In genomic region chr9:114934231-114934630, GRCm38 (mm10) we compare ENCODE assay signal across 9 mouse cellular contexts. TPM values are rescaled to one million over a fixed set of nuclear protein-coding genes. Genes with fewer than 3 reads are reported as not detected.
A peak's percentile ranks its signal among the peaks of the same experiment; 100 is the strongest.
DNase-seq lines count a peak whose midpoint lies in the region; ATAC-seq and TF ChIP-seq lines count a peak whose summit lies in the region.
"Had no signal": no experiment of that assay in that cellular context is flagged by ENCODE, and none has a peak within 500 bp of the region (broad histone marks: within the 10 kb centered on the region; RNA-seq: fewer than 3 reads in every experiment).

No protein-coding gene starts in this region.

- H3K4me1 ChIP-seq in heart, embryonic 11.5 days (ENCODE audit: control insufficient read depth, insufficient read depth, low read length), result peaks cover 4% of the 10 kb centered on the region; the same call in 1 of the 2 replicates
- peaks cover 18% of the 10 kb centered on the region for H3K4me1 ChIP-seq in G1E (ENCODE audit: insufficient read depth, low read depth, low read length)
- H3K4me1 ChIP-seq in hindbrain, embryonic 10.5 days (replicated peaks), result peaks cover 32% of the 10 kb centered on the region

- no peak for TF ChIP-seq CTCF in G1E (IDR thresholded peaks at IDR 0.05; ENCODE audit: low read depth, low read length)

- H3K9ac ChIP-seq in heart, embryonic 11.5 days (ENCODE audit: low read depth, low read length), result 0 out of 2 replicates have a peak overlapping the region, but pooled peaks have one; percentile 22

- no peak overlapping the region for H3K27ac ChIP-seq in heart, embryonic 11.5 days (ENCODE audit: low read depth, low read length)
- peak overlapping the region; percentile 88 for H3K27ac ChIP-seq in hindbrain, embryonic 10.5 days

- ATAC-seq in heart, embryonic 11.5 days (replicated peaks; ENCODE audit: insufficient number of reproducible peaks, low FRiP score, low TSS enrichment), result no peak
- no peak for ATAC-seq in G1E (ENCODE audit: extremely low read depth, insufficient number of reproducible peaks, low FRiP score, poor library complexity, severe bottlenecking)

- H3K36me3 ChIP-seq in heart, embryonic 11.5 days (ENCODE audit: control insufficient read depth, insufficient read depth, low read length), result no peaks in the 10 kb centered on the region
- H3K36me3 ChIP-seq in G1E (replicated peaks), result no peaks in the 10 kb centered on the region
- no peaks in the 10 kb centered on the region for H3K36me3 ChIP-seq in hindbrain, embryonic 10.5 days

- WGBS in heart, embryonic 11.5 days (ENCODE audit: insufficient replicate concordance), result 61% methylated on average over 11 of the region's 11 CpGs
- WGBS in hindbrain, embryonic 10.5 days, result 70% methylated on average over 11 of the region's 11 CpGs

- H3K27me3 ChIP-seq in heart, embryonic 11.5 days (ENCODE audit: control insufficient read depth, insufficient read depth, low read length), result no peaks in the 10 kb centered on the region
- H3K27me3 ChIP-seq in G1E (ENCODE audit: insufficient read depth, low read length), result no peaks in the 10 kb centered on the region
- peaks cover 6% of the 10 kb centered on the region; the same call in 1 of the 2 replicates for H3K27me3 ChIP-seq in hindbrain, embryonic 10.5 days (ENCODE audit: insufficient read depth, poor library complexity, severe bottlenecking)
- H3K27me3 ChIP-seq: Patski had no signal

- no peaks in the 10 kb centered on the region for H3K9me3 ChIP-seq in heart, embryonic 11.5 days (replicated peaks; ENCODE audit: control insufficient read depth, low read length)
- peaks cover 29% of the 10 kb centered on the region for H3K9me3 ChIP-seq in G1E (replicated peaks)
- H3K9me3 ChIP-seq in hindbrain, embryonic 10.5 days, result no peaks in the 10 kb centered on the region

- intact Hi-C loops in left cerebral cortex, postnatal 14 days (cut with DNase I), result loop anchor here (10.0 kb wide), 1 partner anchor 331 kb away; no protein-coding TSS in a partner anchor

- H3K4me2 ChIP-seq in heart, embryonic 11.5 days, result peak overlapping the region; percentile 93

- DNase-seq in heart, adult 18-20 months, result no peak
- no peak for DNase-seq in G1E (ENCODE audit: low spot score)
- no peak for DNase-seq in hindbrain, embryonic 10.5 days (ENCODE audit: low spot score)
- DNase-seq in lung, postnatal 10 days, result peak; percentile 27
- DNase-seq in thymus, postnatal 14 days, result peak; percentile 44
- DNase-seq in retina, embryonic 14.5 days (ENCODE audit: low spot score), result no peak
- DNase-seq in left cerebral cortex, postnatal 14 days (ENCODE audit: low spot score in 2 of 2), result no peak

- peak overlapping the region; percentile 68 for H3K4me3 ChIP-seq in heart, embryonic 11.5 days (ENCODE audit: low read depth, low read length)
- H3K4me3 ChIP-seq in G1E (ENCODE audit: low read depth, low read length), result peak overlapping the region; percentile 80; the same call in 1 of the 2 replicates
- peak overlapping the region; percentile 78 for H3K4me3 ChIP-seq in hindbrain, embryonic 10.5 days

RNA-seq across cellular contexts. Expression of gene Gpd1l, which starts 0.4 kb away (rescaled TPM):
- 13.3 and 15.4 TPM in 2 replicates for polyA plus RNA-seq in heart, embryonic 11.5 days (2014; fragmentation: Nextera tagmentation; extraction: Ambion mirVana)
- total RNA-seq in heart, adult 18-20 months (2021), result 10 to 100 TPM; 38.0 to 40.4 TPM
- 5.7 and 6.2 TPM in 2 replicates for total RNA-seq in G1E (2014; fragmentation: Nextera tagmentation)
- total RNA-seq in G1E (2017), result 7.6 and 8.4 TPM in 2 replicates
- polyA plus RNA-seq in G1E (2012), result 3.4 and 3.6 TPM in 2 replicates
- polyA plus RNA-seq in hindbrain, embryonic 10.5 days (2016; fragmentation: Nextera tagmentation; extraction: Ambion mirVana), result 14.3 and 16.0 TPM in 2 replicates
- 10 to 100 TPM; 96.1 to 96.2 TPM for total RNA-seq in left cerebral cortex, postnatal 14 days (2021)

RNA-seq across cellular contexts. Expression of gene Osbpl10, which starts 44.1 kb away (rescaled TPM):
- 1.2 and 1.6 TPM in 2 replicates for polyA plus RNA-seq in heart, embryonic 11.5 days (2014; fragmentation: Nextera tagmentation; extraction: Ambion mirVana)
- total RNA-seq in heart, adult 18-20 months (2021), result 1 to 10 TPM; 2.7 to 3.4 TPM
- not detected in 2 replicates for total RNA-seq in G1E (2014; fragmentation: Nextera tagmentation)
- 0.05 TPM in 1 of 2 replicates, not detected in the other for total RNA-seq in G1E (2017)
- polyA plus RNA-seq in G1E (2012), result not detected in 2 replicates
- polyA plus RNA-seq in hindbrain, embryonic 10.5 days (2016; fragmentation: Nextera tagmentation; extraction: Ambion mirVana), result 1.00 and 1.6 TPM in 2 replicates
- 10 to 100 TPM; 56.5 to 57.6 TPM for total RNA-seq in left cerebral cortex, postnatal 14 days (2021)

RNA-seq across cellular contexts. Expression of gene Rps27rt, which starts 48.3 kb away (rescaled TPM):
- 252 and 297 TPM in 2 replicates for polyA plus RNA-seq in heart, embryonic 11.5 days (2014; fragmentation: Nextera tagmentation; extraction: Ambion mirVana)
- total RNA-seq in heart, adult 18-20 months (2021), result 10 to 100 TPM; 15.8 to 18.0 TPM
- total RNA-seq in G1E (2014; fragmentation: Nextera tagmentation) (104 and 105 TPM in 2 replicates), G1E (2017) (140 and 163 TPM in 2 replicates)
- 3.0 and 3.8 TPM in 2 replicates for polyA plus RNA-seq in G1E (2012)
- polyA plus RNA-seq in hindbrain, embryonic 10.5 days (2016; fragmentation: Nextera tagmentation; extraction: Ambion mirVana), result 272 TPM in 2 replicates
- 10 to 100 TPM; 16.5 to 29.7 TPM for total RNA-seq in left cerebral cortex, postnatal 14 days (2021)

Comparison
In these comparisons a context has a peak if more than half of its experiments do, and no peak if none do; other contexts are left out.
1. DNase-seq: peak in lung, postnatal 10 days (single experiment) and thymus, postnatal 14 days (single experiment); none in heart, adult 18-20 months (0 of 2), G1E (single experiment), hindbrain, embryonic 10.5 days (single experiment), retina, embryonic 14.5 days (single experiment) and left cerebral cortex, postnatal 14 days (0 of 2).
2. RNA of gene Gpd1l, which starts 0.4 kb away (total RNA-seq): 96.1 to 96.2 TPM in left cerebral cortex, postnatal 14 days and 38.0 to 40.4 TPM in heart, adult 18-20 months; 5.7 to 8.4 TPM in G1E; every median in the first group is over 4 times any median in the second.
3. RNA of gene Osbpl10, which starts 44.1 kb away (total RNA-seq): 56.5 to 57.6 TPM in left cerebral cortex, postnatal 14 days; 2.7 to 3.4 TPM in heart, adult 18-20 months and 0.05 TPM in G1E; every median in the first group is over 10 times any median in the second.
4. Peak in every context shown above with its lines, with median percentiles within 50 percentile points of each other: H3K4me3 ChIP-seq.